Mouse (Mus musculus): ENCODE data around the gene Pnma1. TPM values are rescaled to one million over a fixed set of nuclear protein-coding genes. Genes with fewer than 3 reads are reported as not detected.

Gene Pnma1
- polyA plus RNA-seq (2011; ENCODE audit: insufficient read depth, insufficient read length, low read depth, missing spikeins): 0.38 TPM in 1 of 2 replicates, not detected in the other

DNA sequence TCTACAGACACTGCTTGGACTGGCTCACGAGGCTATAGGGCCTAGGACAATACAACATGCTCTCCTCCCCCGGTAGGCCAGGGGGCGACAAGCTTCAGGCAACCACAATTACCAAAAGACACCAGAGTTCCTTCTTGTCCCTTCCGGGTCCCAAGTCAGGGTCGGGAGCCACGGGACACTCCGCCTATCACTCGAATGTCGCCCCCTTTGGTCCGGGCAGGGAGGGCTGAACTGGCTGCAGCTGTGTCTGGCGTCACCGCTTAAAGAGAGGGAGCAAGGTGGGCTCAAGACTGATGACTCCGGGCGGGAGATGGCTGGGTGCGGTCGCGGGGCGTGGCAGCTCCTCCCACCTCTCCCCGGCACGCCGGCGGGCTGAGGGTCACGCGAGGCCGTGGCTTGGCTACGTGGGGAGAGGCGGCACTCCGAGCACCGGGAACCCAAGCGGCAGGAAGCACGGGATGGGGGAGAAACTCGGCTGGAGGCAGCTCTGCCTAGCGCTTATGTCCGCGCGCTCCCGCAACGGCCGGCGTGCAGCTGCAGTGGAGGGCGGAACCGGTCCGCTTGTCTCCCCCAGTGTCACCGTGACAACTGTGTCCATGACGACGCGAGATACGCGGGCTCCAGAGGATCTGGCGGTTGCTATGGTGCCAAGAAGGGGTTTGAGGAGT is at the start of gene Pnma1:
Gene Pnma1, minus strand, starts transcription at position 536 of the 668 bp plus-strand sequence.
- no peak within 1 kb of the TSS for H3K27ac ChIP-seq (ENCODE audit: insufficient read depth, low read length)
- H3K4me1 ChIP-seq (ENCODE audit: control insufficient read depth, insufficient read depth, low read length): peaks cover 2% of the 10 kb centered on the region
- H3K36me3 ChIP-seq (ENCODE audit: control insufficient read depth, insufficient read depth, low read length, poor library complexity, severe bottlenecking): peaks cover 9% of the 10 kb centered on the region
- no peaks in the 10 kb centered on the region for H3K9me3 ChIP-seq (replicated peaks; ENCODE audit: control insufficient read depth, insufficient read depth, low read length, poor library complexity, severe bottlenecking)
- peak within 1 kb of the TSS; percentile 60 for H3K4me3 ChIP-seq (ENCODE audit: low read depth, low read length)
- TF ChIP-seq CTCF (IDR thresholded peaks at IDR 0.05; ENCODE audit: low read depth, low read length) (peak; percentile 43), POLR2A (IDR thresholded peaks at IDR 0.05; ENCODE audit: insufficient read depth, low read length) (no peak), EP300 (IDR thresholded peaks at IDR 0.05; ENCODE audit: insufficient read depth, low read depth, low read length) (no peak)
- H3K27me3 ChIP-seq (ENCODE audit: control insufficient read depth, insufficient read depth, low read length, poor library complexity, severe bottlenecking): no peaks in the 10 kb centered on the region
- H3K9ac ChIP-seq (ENCODE audit: low read depth, poor library complexity, severe bottlenecking): 0 out of 2 replicates have a peak within 1 kb of the TSS, but pooled peaks have one; percentile 6

DNA sequence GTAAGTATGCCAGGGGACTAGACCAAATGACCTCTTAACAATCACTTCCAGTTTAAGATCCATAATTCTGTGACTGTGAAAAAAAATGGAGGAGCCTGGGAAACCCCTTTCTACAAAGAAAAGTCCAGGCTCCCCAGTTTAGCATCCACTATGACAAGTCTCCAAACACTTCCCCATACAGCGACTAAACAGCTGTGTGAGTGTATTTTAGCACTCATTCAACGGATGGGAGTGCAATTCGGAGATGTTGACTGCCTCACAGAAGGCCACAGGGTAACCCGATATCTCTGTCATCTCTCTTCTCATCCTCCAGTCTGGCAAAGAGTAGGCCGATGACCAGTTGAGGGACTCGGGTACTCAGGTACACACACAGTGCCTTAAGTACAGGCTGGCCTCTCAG is 46.9 kb upstream of the Pnma1 start:
- Histone ChIP-seq H3K9me3 (replicated peaks; ENCODE audit: control insufficient read depth, insufficient read depth, low read length, poor library complexity, severe bottlenecking) (no peaks in the 10 kb centered on the region), H3K4me3 (ENCODE audit: low read depth, low read length) (no peak overlapping the region), H3K9ac (ENCODE audit: low read depth, poor library complexity, severe bottlenecking) (no peak overlapping the region), H3K4me1 (ENCODE audit: control insufficient read depth, insufficient read depth, low read length) (peaks cover 18% of the 10 kb centered on the region), H3K27ac (ENCODE audit: insufficient read depth, low read length) (no peak overlapping the region), H3K36me3 (ENCODE audit: control insufficient read depth, insufficient read depth, low read length, poor library complexity, severe bottlenecking) (no peaks in the 10 kb centered on the region), H3K27me3 (ENCODE audit: control insufficient read depth, insufficient read depth, low read length, poor library complexity, severe bottlenecking) (no peaks in the 10 kb centered on the region)
- TF ChIP-seq POLR2A (IDR thresholded peaks at IDR 0.05; ENCODE audit: insufficient read depth, low read length) (no peak), EP300 (IDR thresholded peaks at IDR 0.05; ENCODE audit: insufficient read depth, low read depth, low read length) (no peak), CTCF (IDR thresholded peaks at IDR 0.05; ENCODE audit: low read depth, low read length) (no peak)

DNA sequence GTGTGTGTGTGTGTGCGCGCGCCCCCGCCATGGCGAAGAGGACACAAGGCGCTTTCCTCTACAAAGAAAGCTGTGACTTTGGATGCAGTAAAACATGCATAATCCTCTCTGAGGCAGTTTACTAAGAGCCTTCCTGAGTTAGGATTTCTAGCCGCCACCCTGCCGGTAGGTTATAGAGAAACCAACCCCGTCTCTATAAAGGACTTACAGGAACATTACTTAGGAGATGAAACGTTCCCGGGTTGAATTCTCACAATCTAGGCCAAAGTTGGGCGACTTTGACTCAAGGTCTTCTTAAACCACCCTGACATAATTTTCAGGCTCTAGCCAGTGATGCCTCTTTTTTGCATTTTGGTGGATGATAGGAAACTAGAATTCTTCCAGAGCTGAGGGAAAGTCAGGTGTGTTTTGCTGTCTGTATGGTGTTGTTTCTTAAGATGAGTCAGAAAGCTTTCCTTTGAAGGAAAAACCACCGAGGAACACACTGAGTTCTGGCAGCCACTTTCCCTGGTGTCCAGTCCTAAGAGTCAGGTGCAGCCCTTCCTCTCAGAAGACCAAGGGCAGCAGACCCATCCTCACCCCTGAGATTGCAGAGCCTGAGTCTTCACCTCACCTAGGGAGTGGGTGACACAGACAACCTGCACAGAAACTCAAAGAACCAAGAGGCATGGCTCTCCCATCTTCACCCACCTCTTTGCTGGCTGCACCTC is 46.3 kb upstream of the Pnma1 start:
- Histone ChIP-seq H3K9me3 (replicated peaks; ENCODE audit: control insufficient read depth, insufficient read depth, low read length, poor library complexity, severe bottlenecking) (no peaks in the 10 kb centered on the region), H3K9ac (ENCODE audit: low read depth, poor library complexity, severe bottlenecking) (peak overlapping the region; percentile 94), H3K27me3 (ENCODE audit: control insufficient read depth, insufficient read depth, low read length, poor library complexity, severe bottlenecking) (no peaks in the 10 kb centered on the region), H3K4me1 (ENCODE audit: control insufficient read depth, insufficient read depth, low read length) (peaks cover 18% of the 10 kb centered on the region), H3K4me3 (ENCODE audit: low read depth, low read length) (peak overlapping the region; percentile 62), H3K36me3 (ENCODE audit: control insufficient read depth, insufficient read depth, low read length, poor library complexity, severe bottlenecking) (no peaks in the 10 kb centered on the region), H3K27ac (ENCODE audit: insufficient read depth, low read length) (peak overlapping the region; percentile 52)
- TF ChIP-seq CTCF (IDR thresholded peaks at IDR 0.05; ENCODE audit: low read depth, low read length): no peak
- no peak for TF ChIP-seq POLR2A (IDR thresholded peaks at IDR 0.05; ENCODE audit: insufficient read depth, low read length)
- TF ChIP-seq EP300 (IDR thresholded peaks at IDR 0.05; ENCODE audit: insufficient read depth, low read depth, low read length): no peak

DNA sequence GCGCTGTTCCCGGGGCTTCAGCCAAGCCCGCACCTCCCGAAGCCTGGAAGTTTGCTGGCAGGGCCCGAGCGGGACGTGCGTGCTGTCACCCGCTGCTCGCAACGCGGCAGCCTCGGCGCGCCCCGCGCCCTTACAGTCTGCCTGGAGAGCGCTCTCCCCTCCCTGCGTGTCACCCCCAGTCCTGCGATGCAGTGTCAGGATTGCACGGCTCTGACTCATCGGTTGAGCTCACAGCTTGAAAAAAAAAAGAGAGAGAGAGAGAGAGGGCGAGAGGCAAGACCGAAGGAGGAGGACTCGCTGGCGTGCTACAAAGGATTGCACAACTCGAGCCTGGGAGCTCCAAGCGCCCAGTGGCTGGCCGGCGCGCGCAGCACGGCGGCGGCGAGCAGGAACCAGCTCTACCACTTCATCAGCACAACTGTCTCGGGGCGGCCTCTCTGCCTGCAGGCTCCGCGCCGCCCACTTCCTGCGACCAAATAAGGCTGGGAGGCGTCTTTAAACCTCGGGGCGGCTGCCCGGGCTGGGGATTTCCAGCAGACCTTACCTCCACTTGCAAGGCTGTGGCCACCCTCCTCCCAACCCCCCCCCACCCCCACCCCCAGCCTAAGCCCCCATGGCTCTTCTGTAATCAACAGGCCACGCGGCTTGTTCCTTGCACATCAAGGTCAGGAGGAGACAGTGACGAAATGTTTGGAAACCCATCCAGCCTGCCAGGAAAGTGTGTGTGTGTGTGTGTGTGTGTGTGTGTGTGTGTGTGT is 45.5 kb upstream of the Pnma1 start:
- H3K4me1 ChIP-seq (ENCODE audit: control insufficient read depth, insufficient read depth, low read length): peaks cover 18% of the 10 kb centered on the region

DNA sequence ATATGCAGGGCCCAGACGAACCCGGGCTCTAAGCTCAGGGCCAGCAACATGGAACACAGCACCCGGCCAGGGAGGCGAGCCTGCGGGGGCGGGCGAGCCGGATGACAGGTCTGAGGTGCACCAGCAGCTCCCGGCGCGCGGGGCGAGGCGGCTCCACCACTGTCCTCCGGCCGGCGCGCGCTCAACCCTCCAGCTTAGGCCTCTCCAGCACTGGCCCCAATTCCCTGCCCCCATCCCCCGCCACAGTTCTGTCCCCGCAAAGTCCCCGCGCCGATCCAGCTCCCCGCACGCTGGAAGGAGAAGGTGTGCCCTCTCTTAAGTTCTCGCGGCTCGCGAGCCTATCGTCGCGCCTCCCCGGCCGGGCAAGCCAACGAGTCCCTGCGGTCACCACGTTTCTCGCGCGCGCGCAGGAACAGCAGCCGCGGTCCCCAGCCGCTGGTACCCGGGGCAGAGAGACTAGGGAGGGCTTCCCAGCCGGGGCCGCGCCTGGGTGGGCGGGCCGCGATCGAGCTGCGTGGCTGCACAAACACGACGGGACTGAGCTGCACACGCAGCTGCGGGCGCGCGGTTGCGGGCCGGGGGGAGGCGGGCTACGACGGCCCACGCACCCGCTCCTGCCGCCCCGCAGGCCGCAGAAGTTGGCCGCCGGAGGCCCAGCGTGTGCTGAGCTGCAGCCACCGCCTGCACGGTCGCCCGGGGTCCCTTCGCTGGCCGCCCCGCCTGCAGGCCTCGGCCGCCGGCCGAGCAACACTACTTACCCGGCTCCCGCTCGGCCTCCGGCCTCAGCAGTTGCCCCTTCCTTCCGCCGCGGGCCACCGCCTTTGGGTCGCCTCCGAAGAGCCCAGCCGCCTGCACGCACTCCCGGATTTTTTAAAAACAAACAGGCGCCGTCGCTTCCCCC is 44.7 kb upstream of the Pnma1 start:
- no peaks in the 10 kb centered on the region for H3K27me3 ChIP-seq (ENCODE audit: control insufficient read depth, insufficient read depth, low read length, poor library complexity, severe bottlenecking)
- TF ChIP-seq POLR2A (IDR thresholded peaks at IDR 0.05; ENCODE audit: insufficient read depth, low read length) (no peak), EP300 (IDR thresholded peaks at IDR 0.05; ENCODE audit: insufficient read depth, low read depth, low read length) (no peak), CTCF (IDR thresholded peaks at IDR 0.05; ENCODE audit: low read depth, low read length) (no peak)
- peaks cover 22% of the 10 kb centered on the region for H3K4me1 ChIP-seq (ENCODE audit: control insufficient read depth, insufficient read depth, low read length)

More for the DNA sequence above, 45.5 kb upstream of the Pnma1 start:
- TF ChIP-seq EP300 (IDR thresholded peaks at IDR 0.05; ENCODE audit: insufficient read depth, low read depth, low read length): peak; percentile 27; the same call in 1 of the 2 replicates
- TF ChIP-seq POLR2A (IDR thresholded peaks at IDR 0.05; ENCODE audit: insufficient read depth, low read length): peak; percentile 84
- no peak for TF ChIP-seq CTCF (IDR thresholded peaks at IDR 0.05; ENCODE audit: low read depth, low read length)
- peak overlapping the region; percentile 52 for H3K27ac ChIP-seq (ENCODE audit: insufficient read depth, low read length)
- H3K9ac ChIP-seq (ENCODE audit: low read depth, poor library complexity, severe bottlenecking): peak overlapping the region; percentile 94
- no peaks in the 10 kb centered on the region for H3K27me3 ChIP-seq (ENCODE audit: control insufficient read depth, insufficient read depth, low read length, poor library complexity, severe bottlenecking)
- peak overlapping the region; percentile 84 for H3K4me3 ChIP-seq (ENCODE audit: low read depth, low read length)
- no peaks in the 10 kb centered on the region for H3K36me3 ChIP-seq (ENCODE audit: control insufficient read depth, insufficient read depth, low read length, poor library complexity, severe bottlenecking)
- no peaks in the 10 kb centered on the region for H3K9me3 ChIP-seq (replicated peaks; ENCODE audit: control insufficient read depth, insufficient read depth, low read length, poor library complexity, severe bottlenecking)

More for the DNA sequence above, 44.7 kb upstream of the Pnma1 start:
- peak overlapping the region; percentile 94 for H3K9ac ChIP-seq (ENCODE audit: low read depth, poor library complexity, severe bottlenecking)
- H3K4me3 ChIP-seq (ENCODE audit: low read depth, low read length): peak overlapping the region; percentile 84
- no peaks in the 10 kb centered on the region for H3K36me3 ChIP-seq (ENCODE audit: control insufficient read depth, insufficient read depth, low read length, poor library complexity, severe bottlenecking)
- peak overlapping the region; percentile 29 for H3K27ac ChIP-seq (ENCODE audit: insufficient read depth, low read length)
- H3K9me3 ChIP-seq (replicated peaks; ENCODE audit: control insufficient read depth, insufficient read depth, low read length, poor library complexity, severe bottlenecking): no peaks in the 10 kb centered on the region
